In the genomic region with DNA sequence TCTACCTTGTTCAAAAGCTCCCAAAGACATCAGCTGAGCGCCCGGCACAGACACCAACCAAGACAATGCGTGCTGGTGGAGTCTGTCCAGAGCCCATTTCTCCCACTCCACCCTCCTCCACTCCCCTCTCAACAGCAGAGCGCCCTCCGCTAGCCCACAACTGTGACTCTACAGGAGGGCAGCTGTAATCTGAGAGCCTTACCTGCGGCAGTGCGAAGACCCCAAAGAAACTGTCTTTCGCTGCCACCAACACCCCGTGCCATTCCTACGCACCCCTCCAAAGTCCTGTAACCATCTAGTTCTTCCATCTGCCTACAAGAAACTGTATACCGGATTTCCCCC, we compare ENCODE assay signal across 7 mouse cellular contexts. TPM values are rescaled to one million over a fixed set of nuclear protein-coding genes. Genes with fewer than 3 reads are reported as not detected.
A peak's percentile ranks its signal among the peaks of the same experiment; 100 is the strongest.
DNase-seq lines count a peak whose midpoint lies in the region; ATAC-seq and TF ChIP-seq lines count a peak whose summit lies in the region.

TSS of gene 1110004F10Rik (plus strand) at position 202 of the 342 bp plus-strand sequence.

- peak within 1 kb of the TSS; percentile 43 for H3K9ac ChIP-seq in heart, adult 2 months (ENCODE audit: low read depth, low read length)

- no peaks in the 10 kb centered on the region for H3K36me3 ChIP-seq in embryonic facial prominence, embryonic 10.5 days (replicated peaks)
- no peaks in the 10 kb centered on the region for H3K36me3 ChIP-seq in heart, adult 2 months (ENCODE audit: control insufficient read depth, insufficient read depth, low read length)

- peak within 1 kb of the TSS; percentile 74 for H3K27ac ChIP-seq in embryonic facial prominence, embryonic 10.5 days (replicated peaks)
- 0 out of 2 replicates have a peak within 1 kb of the TSS, but pooled peaks have one; percentile 11 for H3K27ac ChIP-seq in heart, adult 2 months

- DNase-seq in thymus, postnatal 4 days = peak; percentile 15
- DNase-seq in thymus, postnatal 36 days = no peak
- no peak for DNase-seq in embryonic facial prominence, embryonic 10.5 days (ENCODE audit: low spot score)
- DNase-seq in heart, adult 2 months = peak in 1 of 2 experiments; percentile 27
- DNase-seq in kidney, postnatal 10 days = peak; percentile 5
- DNase-seq in cerebellum, adult 8-10 months = no peak

- H3K27me3 ChIP-seq in embryonic facial prominence, embryonic 10.5 days (replicated peaks; ENCODE audit: low read depth, poor library complexity, severe bottlenecking) = peaks cover 75% of the 10 kb centered on the region
- peaks cover 2% of the 10 kb centered on the region; the same call in 1 of the 2 replicates for H3K27me3 ChIP-seq in heart, adult 2 months (ENCODE audit: control insufficient read depth, insufficient read depth, low read length)

- no peak for TF ChIP-seq EP300 in heart, adult 2 months (IDR thresholded peaks at IDR 0.05; ENCODE audit: insufficient read depth, low read depth, low read length)

- TF ChIP-seq POLR2A in heart, adult 2 months (IDR thresholded peaks at IDR 0.05; ENCODE audit: insufficient read depth, low read depth, low read length) = no peak

- no peaks in the 10 kb centered on the region for H3K79me2 ChIP-seq in heart, adult 2 months (replicated peaks; ENCODE audit: control insufficient read depth, insufficient read depth, low read length)

- peaks cover 41% of the 10 kb centered on the region for H3K4me1 ChIP-seq in embryonic facial prominence, embryonic 10.5 days
- H3K4me1 ChIP-seq in heart, adult 2 months (ENCODE audit: control insufficient read depth, insufficient read depth, low read length) = no peaks in the 10 kb centered on the region

- peak within 1 kb of the TSS; percentile 65 for H3K4me3 ChIP-seq in embryonic facial prominence, embryonic 10.5 days
- peak within 1 kb of the TSS; percentile 51 for H3K4me3 ChIP-seq in heart, adult 2 months

- TF ChIP-seq CTCF in heart, adult 2 months (IDR thresholded peaks at IDR 0.05) = no peak

- under 1% methylated on average over 11 of the region's 11 CpGs for WGBS in embryonic facial prominence, embryonic 10.5 days
- 4% methylated on average over 11 of the region's 11 CpGs for WGBS in heart, adult 2 months

- no peak for ATAC-seq in megakaryocyte, adult 5-6 weeks (ENCODE audit: poor library complexity, severe bottlenecking)

- intact Hi-C loops in heart, adult 2 months (cut with DNase I) = loop anchor here (10.0 kb wide), 3 partner anchors 314 to 614 kb away; no protein-coding TSS in a partner anchor

- H3K9me3 ChIP-seq in embryonic facial prominence, embryonic 10.5 days = no peaks in the 10 kb centered on the region

RNA-seq across cellular contexts. Expression of gene 1110004F10Rik, which starts in this region (rescaled TPM):
- polyA plus RNA-seq in embryonic facial prominence, embryonic 10.5 days (2016; fragmentation: Nextera tagmentation; extraction: Ambion mirVana) = 339 and 344 TPM in 2 replicates
- total RNA-seq in heart, adult 2 months (2021) = 10 to 100 TPM; 51.3 to 54.0 TPM
- 38.9 and 56.0 TPM in 2 replicates for polyA plus RNA-seq in heart, adult 2 months (2012; rRNA removed)
- 85.7 and 95.9 TPM in 2 replicates for total RNA-seq in megakaryocyte, adult 5-6 weeks (2015)
- total RNA-seq in megakaryocyte, adult 5-6 weeks (2017) = 154 and 167 TPM in 2 replicates

Comparison
In these comparisons a context has a peak if more than half of its experiments do, and no peak if none do; other contexts are left out.
1. DNase-seq: peak in thymus, postnatal 4 days (single experiment) and kidney, postnatal 10 days (single experiment); none in thymus, postnatal 36 days (0 of 2), embryonic facial prominence, embryonic 10.5 days (single experiment) and cerebellum, adult 8-10 months (single experiment).